Mouse (Mus musculus) midbrain, embryonic 14.5 days (tissue): Measurements from ENCODE around the gene Timm23. TPM values are rescaled to one million over a fixed set of nuclear protein-coding genes. Genes with fewer than 3 reads are reported as not detected.

Source experiments
- polyA plus RNA-seq: library from polyadenylated mRNA; unstranded; fragments of >200 nt; fragmentation: Nextera tagmentation; extraction: Ambion mirVana; gene quantifications from 2 replicates; pipeline ENCODE4 v1.2.1, GENCODE M21; 2014

Gene Timm23
- polyA plus RNA-seq, 1 experiment from 2014 or later = 233 TPM

Other genes with a start within 250 kb of the Timm23 start
- 0.25 and 0.39 TPM in 2 replicates for gene Galnt15, start 172.9 kb downstream of the Timm23 start, polyA plus RNA-seq
- gene Oxnad1, start 116.5 kb downstream of the Timm23 start, polyA plus RNA-seq = 11.7 and 16.4 TPM in 2 replicates
- gene Dph3, start 116.2 kb downstream of the Timm23 start, polyA plus RNA-seq = 81.2 and 93.2 TPM in 2 replicates
- not detected in 2 replicates for gene Msmb, start 59.9 kb downstream of the Timm23 start, polyA plus RNA-seq
- 94.6 and 126 TPM in 2 replicates for gene Ncoa4, start 42.0 kb downstream of the Timm23 start, polyA plus RNA-seq
- 31.5 and 49.6 TPM in 2 replicates for gene Parg, start 51 bp upstream of the Timm23 start, polyA plus RNA-seq
- 18.8 and 22.9 TPM in 2 replicates for gene Ogdhl, start 120.1 kb upstream of the Timm23 start, polyA plus RNA-seq
- gene 1700024G13Rik, start 186.5 kb upstream of the Timm23 start, polyA plus RNA-seq = not detected in 2 replicates